ENCODE assay signal across 11 mouse cellular contexts in genomic region chr4:101718991-101719580, GRCm38 (mm10). TPM values are rescaled to one million over a fixed set of nuclear protein-coding genes. Genes with fewer than 3 reads are reported as not detected.
DNase-seq lines count a peak whose midpoint lies in the region; ATAC-seq and TF ChIP-seq lines count a peak whose summit lies in the region.
"Had no signal": no experiment of that assay in that cellular context is flagged by ENCODE, and none has a peak within 500 bp of the region (broad histone marks: within the 10 kb centered on the region; RNA-seq: fewer than 3 reads in every experiment).

No protein-coding gene starts in this region.

- no peak overlapping the region for H3K4me3 ChIP-seq in layer of hippocampus, adult 2 months
- no peak overlapping the region for H3K4me3 ChIP-seq in stomach, postnatal 0 days (ENCODE audit: low read depth, low read length)

- peak; percentile 88 for ATAC-seq in frontal cortex, adult (ENCODE audit: low TSS enrichment)
- no peak for ATAC-seq in stomach, postnatal 0 days (ENCODE audit: low FRiP score, low TSS enrichment)

- peak; percentile 29 for TF ChIP-seq CTCF in layer of hippocampus, adult 2 months (conservative IDR thresholded peaks at IDR 0.05)
- peak; percentile 28; the same call in 1 of the 2 replicates for TF ChIP-seq CTCF in stomach, postnatal 0 days (IDR thresholded peaks at IDR 0.05; ENCODE audit: low read depth)

- WGBS in stomach, postnatal 0 days, result 18% methylated on average over 5 of the region's 5 CpGs

- H3K4me2 ChIP-seq in stomach, postnatal 0 days (replicated peaks; ENCODE audit: low read depth), result no peak overlapping the region

- H3K27ac ChIP-seq in layer of hippocampus, adult 2 months, result no peak overlapping the region
- H3K27ac ChIP-seq in stomach, postnatal 0 days (replicated peaks), result no peak overlapping the region

- H3K36me3 ChIP-seq in stomach, postnatal 0 days (ENCODE audit: control insufficient read depth, insufficient read depth, low read length), result no peaks in the 10 kb centered on the region

- H3K9me3 ChIP-seq in stomach, postnatal 0 days (ENCODE audit: control insufficient read depth, low read length), result no peaks in the 10 kb centered on the region

- no peaks in the 10 kb centered on the region for H3K27me3 ChIP-seq in stomach, postnatal 0 days (ENCODE audit: control insufficient read depth, insufficient read depth, low read length)

- H3K9ac ChIP-seq in stomach, postnatal 0 days (ENCODE audit: low read length), result no peak overlapping the region

- no peak for DNase-seq in frontal cortex, postnatal 10 days (ENCODE audit: low spot score in 2 of 2)
- DNase-seq in ovary, adult 18-20 months (ENCODE audit: low spot score), result peak; percentile 9
- DNase-seq in ovary, postnatal 36 days (ENCODE audit: low spot score), result no peak
- DNase-seq in layer of hippocampus, adult 2 months (ENCODE audit: low spot score in 2 of 2), result peak; percentile 27 to 52
- no peak for DNase-seq in stomach, postnatal 0 days (ENCODE audit: low spot score)
- no peak for DNase-seq in left cerebral cortex, adult 18-20 months (ENCODE audit: low spot score in 2 of 2)
- DNase-seq in cerebellum, adult 9-11 months, result no peak
- DNase-seq: adrenal gland, adult 8-10 months; kidney, adult 2 months had no signal

- no peaks in the 10 kb centered on the region for H3K4me1 ChIP-seq in stomach, postnatal 0 days (replicated peaks; ENCODE audit: control insufficient read depth, insufficient read depth)

- TF ChIP-seq EP300 in stomach, postnatal 0 days (optimal IDR thresholded peaks at IDR 0.05), result no peak

RNA-seq across cellular contexts. Expression of gene Lepr, which starts 1.9 kb away (rescaled TPM):
- total RNA-seq in layer of hippocampus, adult 2 months (2021), result 1 to 10 TPM; 1.5 to 3.0 TPM
- 4.5 and 4.9 TPM in 2 replicates for polyA plus RNA-seq in stomach, postnatal 0 days (2015; fragmentation: Nextera tagmentation; extraction: Ambion mirVana)
- total RNA-seq in left cerebral cortex, adult 18-20 months (2021), result 1 to 10 TPM; 4.4 to 7.0 TPM
- total RNA-seq: megakaryocyte-erythroid progenitor cell, adult 5-6 weeks had no signal

Comparison
In these comparisons a context has a peak if more than half of its experiments do, and no peak if none do; other contexts are left out.
1. DNase-seq: peak in ovary, adult 18-20 months (single experiment) and layer of hippocampus, adult 2 months (2 of 2); none in frontal cortex, postnatal 10 days (0 of 2), ovary, postnatal 36 days (single experiment), stomach, postnatal 0 days (single experiment), left cerebral cortex, adult 18-20 months (0 of 2) and cerebellum, adult 9-11 months (single experiment).